Mouse (Mus musculus) spleen, postnatal 14 days (tissue): ENCODE measurements around the gene Eef1g.

Experiments
- DNase-seq, 2 experiments: peaks; one replicate each; pipeline ENCODE4 v3.0.0; 2021 to 2022; ENCODE audit warnings: low spot score in 2 of 2

Gene Eef1g

GRCm38 (mm10) chr19:9025562-9026257, 58.9 kb downstream of the Eef1g start:
- DNase-seq, result no peak

- no peak for DNase-seq
Measured at GRCm38 (mm10) chr19:9026634-9027033, 59.8 kb downstream of the Eef1g start.

DNA sequence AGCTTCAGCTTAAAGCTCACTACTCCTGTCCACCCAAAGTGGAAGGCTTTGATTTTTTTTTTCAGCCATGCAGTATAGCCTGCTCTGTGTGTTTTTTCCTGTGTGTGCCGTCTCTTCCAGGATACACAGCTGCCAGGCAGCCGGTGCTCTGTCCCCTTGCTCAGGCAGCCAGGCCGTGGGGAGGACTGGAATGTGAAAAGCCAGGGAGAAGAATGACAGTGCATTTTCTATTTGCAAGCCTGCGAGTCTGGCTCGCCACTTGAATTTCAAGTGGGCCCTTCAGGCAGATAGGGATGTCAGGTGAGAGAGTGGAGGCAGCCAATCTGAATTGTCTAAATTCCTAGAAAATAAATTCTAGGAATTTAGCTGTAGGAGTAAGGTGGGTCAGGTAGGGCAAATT, 61.0 kb downstream of the Eef1g start:
- DNase-seq, result no peak
